Mouse (Mus musculus) cortical plate, adult 2 months (tissue): ENCODE measurements around the gene Slc25a44.

Experiments
- CTCF ChIP-seq: fragments of 200-500 bp; IDR thresholded peaks from 2 replicates; pipeline ENCODE4 v1.5.1; 2011; ENCODE audit warnings: mild to moderate bottlenecking, control low read depth, low read length; ENCODE audit not compliant: insufficient read depth; ENCODE audit errors: extremely low read depth
- POLR2A ChIP-seq: fragments of 200-500 bp; IDR thresholded peaks from 2 replicates; pipeline ENCODE4 v1.6.1; 2011; ENCODE audit warnings: mild to moderate bottlenecking, low read length, control low read depth; ENCODE audit not compliant: insufficient read depth; ENCODE audit errors: extremely low read depth

GRCm38 (mm10) chr3:88425330-88425689 is 371 bp upstream of the Slc25a44 start:
- TF ChIP-seq CTCF (no peak), POLR2A (no peak)
